Mouse (Mus musculus): ENCODE measurements at regions not wholly inside any gene's neighbourhood (a gene's known extent, or its start where the extent isn't known, plus 50 kb on each side); places are given as distances from the start of the nearest gene placed in this dataset.

DNA sequence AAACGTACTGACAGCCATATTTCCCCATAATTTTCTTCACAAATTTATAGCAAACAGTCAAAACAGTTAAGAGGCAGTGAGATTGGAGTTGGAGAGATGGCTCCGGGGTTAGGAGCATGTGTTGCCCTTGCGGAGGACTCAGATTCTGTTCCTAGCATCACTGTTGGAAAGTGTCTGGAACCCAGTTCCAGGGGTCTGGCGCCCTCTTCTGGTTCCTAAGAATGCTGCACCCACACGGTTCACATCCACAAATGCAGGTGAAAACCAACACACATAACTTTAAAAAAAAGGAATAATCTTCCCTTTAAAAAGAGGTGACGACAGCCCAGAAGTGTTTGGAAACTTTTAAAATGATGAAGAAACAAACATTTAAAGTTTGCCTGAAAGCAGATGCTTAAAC lies 129.1 kb upstream of the Ankrd50 start:
- TF ChIP-seq CTCF (IDR thresholded peaks at IDR 0.05; ENCODE audit: extremely low read depth, insufficient read depth, low read length) (no peak), POLR2A (IDR thresholded peaks at IDR 0.05; ENCODE audit: extremely low read depth, insufficient read depth, low read length) (no peak)

Data from cortical plate, adult 2 months (tissue).